Mouse (Mus musculus) spleen, adult 18-20 months (tissue): ENCODE measurements around the gene Gm20388.
"Not testable (repeated sequence)": the region's sequence is repeated elsewhere in the genome, so short reads cannot be mapped to it uniquely, and the experiment has no call there.

ENCODE experiments used
- DNase-seq, 2 experiments: peaks; one replicate each; pipeline ENCODE4 v3.0.0; 2022; ENCODE audit warnings: mixed read lengths in 2 of 2

Gm20388 gene

GRCm38 (mm10) chr8:123248596-123248995 lies 3338.0 kb downstream of the Gm20388 start:
- DNase-seq: no peak

GRCm38 (mm10) chr8:123250940-123251339 lies 3340.3 kb downstream of the Gm20388 start:
- DNase-seq: no peak

GRCm38 (mm10) chr8:123252925-123253324 lies 3342.3 kb downstream of the Gm20388 start:
- no peak for DNase-seq

GRCm38 (mm10) chr8:123253451-123254098 lies 3342.9 kb downstream of the Gm20388 start:
- no peak for DNase-seq

GRCm38 (mm10) chr8:123254099-123254885 lies 3343.7 kb downstream of the Gm20388 start, which contains the start of the genes Zfp276 and Vps9d1:
Zfp276 (plus strand) TSS chr8:123254195.
Vps9d1 (minus strand) TSS chr8:123254348.
- peak; percentile 73 to 83 for DNase-seq

GRCm38 (mm10) chr8:123255170-123255569 lies 3344.5 kb downstream of the Gm20388 start:
- no peak for DNase-seq

- no peak for DNase-seq
Observed at GRCm38 (mm10) chr8:123257114-123257513, 3346.5 kb downstream of the Gm20388 start.

- not testable (repeated sequence) for DNase-seq
Observed at GRCm38 (mm10) chr8:123257593-123257992, 3347.0 kb downstream of the Gm20388 start.

GRCm38 (mm10) chr8:123267926-123268656 lies 3357.4 kb downstream of the Gm20388 start:
- no peak for DNase-seq

- DNase-seq: no peak
Observed at GRCm38 (mm10) chr8:123271147-123271546, 3360.5 kb downstream of the Gm20388 start.

- no peak for DNase-seq
Observed at GRCm38 (mm10) chr8:123271901-123272300, 3361.3 kb downstream of the Gm20388 start.

GRCm38 (mm10) chr8:123274447-123274846 lies 3363.8 kb downstream of the Gm20388 start:
- DNase-seq: no peak

- DNase-seq: no peak
Observed at GRCm38 (mm10) chr8:123275096-123275495, 3364.5 kb downstream of the Gm20388 start.

- DNase-seq: no peak
Observed at GRCm38 (mm10) chr8:123278445-123278844, 3367.8 kb downstream of the Gm20388 start.

GRCm38 (mm10) chr8:123279828-123280227 lies 3369.2 kb downstream of the Gm20388 start:
- DNase-seq: no peak

GRCm38 (mm10) chr8:123280302-123281094 lies 3369.9 kb downstream of the Gm20388 start:
- DNase-seq: no peak

- DNase-seq: peak; percentile 27 to 35
Observed at GRCm38 (mm10) chr8:123282994-123283393, 3372.4 kb downstream of the Gm20388 start.

- DNase-seq: peak; percentile 47 to 53
Observed at GRCm38 (mm10) chr8:123283991-123284390, 3373.3 kb downstream of the Gm20388 start.

GRCm38 (mm10) chr8:123284493-123284892 lies 3373.9 kb downstream of the Gm20388 start:
- DNase-seq: no peak

- DNase-seq: no peak
Observed at GRCm38 (mm10) chr8:123287362-123287761, 3376.7 kb downstream of the Gm20388 start.

GRCm38 (mm10) chr8:123290166-123290565 lies 3379.5 kb downstream of the Gm20388 start:
- DNase-seq: peak in 1 of 2 experiments; percentile 57

- DNase-seq: no peak
Observed at GRCm38 (mm10) chr8:123290679-123291078, 3380.0 kb downstream of the Gm20388 start.
